Mouse (Mus musculus): Measurements from ENCODE around the gene Dnmbp.

DNA sequence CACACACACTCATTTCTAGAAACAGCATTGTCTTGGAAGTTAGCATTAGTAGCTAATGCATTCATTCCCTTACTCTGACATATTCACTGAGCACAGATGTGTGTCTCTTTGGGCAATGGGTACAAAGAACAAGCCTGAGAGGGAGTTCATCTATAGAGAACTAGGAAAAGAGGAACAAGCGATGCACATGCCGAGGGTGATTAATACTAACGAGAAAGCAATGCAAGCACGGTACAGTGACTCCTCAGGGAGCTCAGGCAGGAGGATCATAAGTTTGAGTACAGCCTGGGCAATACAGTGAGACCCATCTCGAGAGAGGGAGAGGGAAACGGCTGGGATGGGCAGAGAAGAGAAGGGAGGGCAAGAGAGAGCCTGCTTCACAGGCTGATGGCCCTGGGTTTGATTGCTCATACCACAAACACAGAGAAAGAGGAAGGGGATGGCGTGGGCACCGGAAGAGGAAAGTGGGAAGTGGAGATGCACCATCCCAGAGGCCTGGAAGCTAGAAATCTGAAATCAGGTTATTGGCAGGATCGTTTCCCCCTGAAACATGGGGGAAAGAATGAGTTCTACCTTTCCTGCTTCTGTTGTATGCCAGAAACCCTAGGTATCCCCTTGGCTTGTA, 138.5 kb downstream of the Dnmbp start:
- TF ChIP-seq POLR2A (IDR thresholded peaks at IDR 0.05; ENCODE audit: extremely low read depth, insufficient read depth, low read length) = no peak
- TF ChIP-seq CTCF (IDR thresholded peaks at IDR 0.05; ENCODE audit: extremely low read depth, insufficient read depth, low read length) = no peak
